Mouse (Mus musculus) neural tube, embryonic 14.5 days (tissue): ENCODE measurements around the gene Npas3. TPM values are rescaled to one million over a fixed set of nuclear protein-coding genes. Genes with fewer than 3 reads are reported as not detected.

Experiments
- ATAC-seq: fragments of 200-750 bp; cut with Nextera tagmentation; 2 replicates; pipeline ENCODE4 v1.8.0; 2017; ENCODE audit warnings: low read depth, mild to moderate bottlenecking, moderate TSS enrichment, moderate library complexity
- H3K27ac ChIP-seq: fragments of 300-500 bp; sonication (generic); 2 replicates; pipeline ENCODE4 v1.5.1; 2014; ENCODE audit warnings: low read depth, mild to moderate bottlenecking, control low read depth, low read length, moderate library complexity, mixed read lengths
- H3K27me3 ChIP-seq: fragments of 300-500 bp; sonication (generic); 2 replicates; pipeline ENCODE4 v1.6.1; 2014; ENCODE audit warnings: low read length; ENCODE audit not compliant: control insufficient read depth, insufficient read depth
- H3K36me3 ChIP-seq: fragments of 300-500 bp; sonication (generic); 2 replicates; pipeline ENCODE4 v1.6.1; 2014; ENCODE audit warnings: low read length, mixed read lengths; ENCODE audit not compliant: control insufficient read depth, insufficient read depth
- H3K4me1 ChIP-seq: fragments of 300-500 bp; sonication (generic); 2 replicates; pipeline ENCODE4 v1.6.1; 2014; ENCODE audit warnings: low read length; ENCODE audit not compliant: control insufficient read depth, insufficient read depth
- H3K4me2 ChIP-seq: fragments of 300-500 bp; sonication (generic); 2 replicates; pipeline ENCODE4 v1.6.1; 2014; ENCODE audit warnings: mild to moderate bottlenecking, low read depth, low read length, control low read depth
- H3K4me3 ChIP-seq: fragments of 300-500 bp; sonication (generic); 2 replicates; pipeline ENCODE4 v1.5.1; 2014; ENCODE audit warnings: low read depth, low read length, control low read depth, mixed read lengths
- H3K9ac ChIP-seq: fragments of 300-500 bp; sonication (generic); replicated peaks from 2 replicates; pipeline ENCODE4 v1.6.1; 2014; ENCODE audit warnings: low read depth, mild to moderate bottlenecking, control low read depth, low read length, mixed read lengths
- H3K9me3 ChIP-seq: fragments of 300-500 bp; sonication (generic); 2 replicates; pipeline ENCODE4 v1.6.1; 2016; ENCODE audit warnings: low read length; ENCODE audit not compliant: control insufficient read depth
- WGBS: fragments of 180-500 bp; shearing (Covaris S2); extraction: QIAGEN DNeasy Blood & Tissue Kit; methylation state at CpG from one replicate; pipeline ENCODE4 v1.1.7; 2014; 5-methylcytosine and 5-hydroxymethylcytosine counted together
- polyA plus RNA-seq: library from polyadenylated mRNA; unstranded; fragments of >200 nt; fragmentation: Nextera tagmentation; extraction: Ambion mirVana; gene quantifications from 2 replicates; pipeline ENCODE4 v1.2.1, GENCODE M21; 2014

The Npas3 gene
- polyA plus RNA-seq, 1 experiment from 2014 or later, result 29.1 TPM

- Histone ChIP-seq H3K36me3 (no peaks in the 10 kb centered on the region), H3K27me3 (no peaks in the 10 kb centered on the region), H3K27ac (no peak overlapping the region), H3K4me3 (no peak overlapping the region), H3K4me2 (no peak overlapping the region), H3K4me1 (no peaks in the 10 kb centered on the region), H3K9ac (no peak overlapping the region), H3K9me3 (no peaks in the 10 kb centered on the region)
- WGBS, result 32% methylated on average over 6 of the region's 6 CpGs
- no peak for ATAC-seq
These were observed 357.2 kb downstream of the Npas3 start for GRCm38 (mm10) chr12:53605661-53606060.

DNA sequence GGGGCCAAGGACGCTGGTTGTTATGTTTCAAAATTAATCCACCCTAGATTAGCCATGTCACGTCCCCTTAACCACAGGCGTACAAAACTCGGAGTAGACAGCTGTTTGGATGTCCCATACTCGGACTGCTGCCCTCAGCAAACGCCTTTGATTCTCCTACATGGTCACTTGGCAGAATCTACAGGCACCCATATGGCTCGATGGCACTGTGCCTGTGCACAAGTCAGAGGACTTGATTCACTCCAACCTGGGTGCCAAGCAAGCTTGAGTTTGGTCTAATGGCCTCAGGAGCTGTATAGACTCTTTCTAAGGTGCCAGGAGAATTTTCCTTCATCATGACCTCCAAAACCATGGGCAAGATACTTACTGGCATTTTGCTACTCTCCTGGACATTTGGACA, 363.6 kb downstream of the Npas3 start:
- no peak overlapping the region for H3K4me2 ChIP-seq
- 91% methylated on average over 7 of the region's 7 CpGs for WGBS
- no peaks in the 10 kb centered on the region for H3K9me3 ChIP-seq
- H3K4me3 ChIP-seq, result no peak overlapping the region
- H3K27ac ChIP-seq, result no peak overlapping the region
- ATAC-seq, result no peak
- no peaks in the 10 kb centered on the region for H3K27me3 ChIP-seq
- no peak overlapping the region for H3K9ac ChIP-seq
- no peaks in the 10 kb centered on the region for H3K36me3 ChIP-seq
- no peaks in the 10 kb centered on the region for H3K4me1 ChIP-seq

DNA sequence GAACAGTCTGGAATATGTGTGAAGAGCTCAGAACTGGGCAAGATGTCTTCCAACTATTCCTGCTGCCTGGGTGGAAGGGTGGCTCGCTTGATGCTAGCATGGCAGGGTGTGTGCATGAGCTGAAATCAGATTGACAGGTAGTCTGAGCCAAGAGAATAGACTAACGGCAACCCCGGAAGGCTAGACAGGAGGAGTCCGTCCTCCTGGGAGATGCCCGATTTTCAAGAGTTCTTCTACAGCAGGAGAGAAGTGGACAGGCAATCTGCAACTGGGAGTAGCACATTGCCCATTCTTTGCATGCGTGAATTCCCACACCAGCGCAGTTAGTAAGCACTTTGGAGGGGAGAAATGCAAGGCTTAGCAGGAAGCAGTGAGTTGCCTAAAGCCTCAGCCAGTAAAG, 372.8 kb downstream of the Npas3 start:
- Histone ChIP-seq H3K36me3 (no peaks in the 10 kb centered on the region), H3K27ac (no peak overlapping the region), H3K4me1 (peaks cover 13% of the 10 kb centered on the region), H3K4me3 (no peak overlapping the region), H3K9me3 (no peaks in the 10 kb centered on the region), H3K4me2 (no peak overlapping the region), H3K27me3 (no peaks in the 10 kb centered on the region), H3K9ac (no peak overlapping the region)
- 67% methylated on average over 7 of the region's 7 CpGs for WGBS
- no peak for ATAC-seq

- Histone ChIP-seq H3K4me3 (no peak overlapping the region), H3K27ac (no peak overlapping the region), H3K36me3 (no peaks in the 10 kb centered on the region), H3K9ac (no peak overlapping the region), H3K4me1 (peaks cover 13% of the 10 kb centered on the region), H3K27me3 (no peaks in the 10 kb centered on the region), H3K4me2 (no peak overlapping the region), H3K9me3 (no peaks in the 10 kb centered on the region)
- WGBS, result 8% methylated on average over 9 of the region's 9 CpGs
- peak; percentile 56 for ATAC-seq
These were observed 375.3 kb downstream of the Npas3 start for GRCm38 (mm10) chr12:53623793-53624192.

DNA sequence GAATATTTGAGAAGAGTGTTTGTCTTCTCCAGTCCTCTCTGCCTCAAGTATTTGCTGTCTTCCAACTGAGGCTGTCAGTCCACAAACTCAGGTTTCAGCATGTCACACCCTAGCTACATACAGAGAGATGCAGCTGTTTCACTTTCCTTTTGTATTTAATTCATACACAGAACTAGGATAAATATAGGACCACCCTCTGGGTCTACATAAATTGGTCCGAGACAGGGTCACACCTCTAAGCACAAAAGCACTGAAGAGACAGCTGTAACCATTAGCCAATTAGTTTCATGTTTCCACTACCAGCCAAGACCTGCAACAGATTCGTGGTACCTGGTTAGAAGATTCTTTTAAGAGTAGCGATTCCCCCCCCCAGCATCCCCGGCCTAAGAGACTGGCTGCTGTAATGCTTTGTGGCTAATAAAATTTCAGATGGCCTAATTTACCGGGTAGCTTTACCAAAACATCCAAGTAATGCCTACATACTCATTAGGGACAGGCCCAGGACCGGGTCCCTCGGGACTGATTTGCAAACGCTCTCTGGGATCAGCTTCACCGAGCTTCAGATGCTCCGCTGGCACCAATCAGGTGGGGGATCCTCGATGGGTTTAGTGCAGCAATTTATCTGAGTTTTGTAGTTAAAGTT, 376.0 kb downstream of the Npas3 start:
- no peak overlapping the region for H3K9ac ChIP-seq
- no peaks in the 10 kb centered on the region for H3K9me3 ChIP-seq
- no peak overlapping the region for H3K4me3 ChIP-seq
- WGBS, result 20% methylated on average over 11 of the region's 11 CpGs
- peaks cover 13% of the 10 kb centered on the region for H3K4me1 ChIP-seq
- peak; percentile 60; the same call in 1 of the 2 replicates for ATAC-seq
- no peak overlapping the region for H3K4me2 ChIP-seq
- no peaks in the 10 kb centered on the region for H3K36me3 ChIP-seq
- no peaks in the 10 kb centered on the region for H3K27me3 ChIP-seq
- H3K27ac ChIP-seq, result no peak overlapping the region

DNA sequence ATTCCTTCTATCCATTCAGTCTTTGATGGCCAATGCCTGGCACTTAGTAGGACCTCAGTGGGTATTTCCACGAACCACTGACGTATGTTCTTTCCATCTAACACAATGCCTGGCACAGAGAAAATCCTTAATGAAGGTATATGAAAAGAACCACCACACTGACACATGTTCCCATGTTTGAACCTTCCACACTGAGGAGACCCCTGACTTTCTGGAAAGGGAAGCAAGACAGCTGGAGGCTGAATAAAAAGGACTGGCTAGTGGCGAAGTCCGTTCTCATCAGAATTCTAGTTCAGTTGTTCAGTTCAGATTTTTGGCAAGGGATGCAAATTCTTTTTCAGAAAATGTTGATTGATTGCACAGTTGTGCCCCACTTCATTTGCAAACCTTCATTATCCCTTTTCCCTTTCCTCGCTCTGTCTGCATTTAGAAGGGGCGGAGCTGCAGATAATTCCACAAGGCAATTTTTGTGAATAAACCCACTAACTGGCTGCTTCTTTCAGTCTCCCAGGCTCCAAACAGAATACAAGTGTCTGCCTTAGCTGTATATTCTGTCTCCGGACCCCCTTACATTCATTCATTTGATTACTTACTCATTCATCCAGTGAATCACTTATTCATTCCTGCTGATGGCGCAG, 381.1 kb downstream of the Npas3 start:
- 66% methylated on average over 8 of the region's 8 CpGs for WGBS
- no peaks in the 10 kb centered on the region for H3K9me3 ChIP-seq
- no peak overlapping the region for H3K9ac ChIP-seq
- H3K36me3 ChIP-seq, result no peaks in the 10 kb centered on the region
- ATAC-seq, result no peak
- no peak overlapping the region for H3K4me2 ChIP-seq
- peaks cover 6% of the 10 kb centered on the region for H3K4me1 ChIP-seq
- no peak overlapping the region for H3K27ac ChIP-seq
- H3K27me3 ChIP-seq, result no peaks in the 10 kb centered on the region
- no peak overlapping the region for H3K4me3 ChIP-seq

- WGBS, result 40% methylated on average over 1 of the region's 1 CpGs
- H3K27me3 ChIP-seq, result no peaks in the 10 kb centered on the region
- no peak for ATAC-seq
- no peak overlapping the region for H3K9ac ChIP-seq
- H3K4me2 ChIP-seq, result no peak overlapping the region
- no peak overlapping the region for H3K27ac ChIP-seq
- H3K4me3 ChIP-seq, result no peak overlapping the region
- H3K36me3 ChIP-seq, result no peaks in the 10 kb centered on the region
- peaks cover 4% of the 10 kb centered on the region; the same call in 1 of the 2 replicates for H3K4me1 ChIP-seq
- no peaks in the 10 kb centered on the region for H3K9me3 ChIP-seq
These were observed 382.1 kb downstream of the Npas3 start for GRCm38 (mm10) chr12:53630607-53631006.

DNA sequence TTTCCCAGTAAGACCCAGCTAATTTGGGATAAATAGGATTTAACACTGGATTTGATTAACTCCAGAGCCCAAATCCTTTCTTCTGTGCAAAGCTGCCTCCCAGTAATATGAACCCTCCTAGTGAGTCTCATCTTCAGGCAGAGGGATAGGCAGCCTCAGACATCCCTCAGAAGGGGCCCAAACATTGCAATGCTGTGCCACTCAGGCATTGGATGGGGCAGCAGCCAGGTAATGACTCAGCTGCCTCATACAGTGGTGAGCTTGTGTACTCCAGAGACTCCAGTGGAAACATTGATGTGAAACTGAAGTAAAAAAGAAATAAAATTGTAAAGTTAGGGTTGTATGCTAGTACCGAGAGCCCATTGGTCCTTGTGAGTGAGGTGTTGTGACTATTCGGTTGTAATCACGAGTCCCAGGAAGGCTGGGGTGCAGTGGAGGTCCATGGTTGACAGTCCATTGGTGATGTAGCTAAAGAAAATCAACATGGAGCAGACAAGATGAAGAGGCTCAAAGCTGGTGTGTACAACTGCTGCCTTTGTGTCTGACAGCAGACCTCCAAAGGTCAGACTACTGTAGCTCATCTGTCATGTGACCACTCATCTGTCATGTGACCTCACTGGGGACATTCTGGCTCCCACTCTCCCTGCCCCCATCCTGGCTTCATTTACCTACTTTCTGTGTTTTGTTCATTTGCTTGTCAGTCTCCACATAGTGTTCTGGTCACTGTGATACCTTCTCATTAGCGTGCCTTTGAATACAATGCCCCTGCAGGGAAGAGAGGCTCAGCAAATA, 383.0 kb downstream of the Npas3 start:
- 98% methylated on average over 4 of the region's 4 CpGs for WGBS
- Histone ChIP-seq H3K4me2 (no peak overlapping the region), H3K9ac (no peak overlapping the region), H3K9me3 (no peaks in the 10 kb centered on the region), H3K36me3 (no peaks in the 10 kb centered on the region), H3K27ac (no peak overlapping the region), H3K27me3 (no peaks in the 10 kb centered on the region), H3K4me3 (no peak overlapping the region), H3K4me1 (peaks cover 4% of the 10 kb centered on the region; the same call in 1 of the 2 replicates)
- ATAC-seq, result no peak

- Histone ChIP-seq H3K27me3 (no peaks in the 10 kb centered on the region), H3K36me3 (no peaks in the 10 kb centered on the region), H3K9ac (no peak overlapping the region), H3K4me3 (no peak overlapping the region), H3K4me1 (0 out of 2 replicates have a peak, but pooled peaks cover 2% of the 10 kb centered on the region), H3K27ac (no peak overlapping the region), H3K4me2 (no peak overlapping the region), H3K9me3 (no peaks in the 10 kb centered on the region)
- no peak for ATAC-seq
These were observed 390.1 kb downstream of the Npas3 start for GRCm38 (mm10) chr12:53638571-53638970.
